Mouse (Mus musculus) heart, embryonic 12.5 days (tissue): ENCODE results near the gene Lrrfip2. TPM values are rescaled to one million over a fixed set of nuclear protein-coding genes. Genes with fewer than 3 reads are reported as not detected.
A peak's percentile ranks its signal among the peaks of the same experiment; 100 is the strongest.

Source experiments
- ATAC-seq: fragments of 200-750 bp; cut with Nextera tagmentation; 2 replicates; pipeline ENCODE4 v1.8.0; 2017; ENCODE audit warnings: moderate TSS enrichment, moderate library complexity; ENCODE audit not compliant: insufficient number of reproducible peaks, low FRiP score
- H3K27ac ChIP-seq: fragments of 300-500 bp; sonication (generic); 2 replicates; pipeline ENCODE4 v1.5.1; 2016; ENCODE audit warnings: mild to moderate bottlenecking, moderate library complexity; ENCODE audit not compliant: poor library complexity, severe bottlenecking
- H3K27me3 ChIP-seq: fragments of 300-500 bp; sonication (generic); replicated peaks from 2 replicates; pipeline ENCODE4 v1.6.1; 2016; ENCODE audit warnings: mild to moderate bottlenecking, moderate library complexity
- H3K36me3 ChIP-seq: fragments of 300-500 bp; sonication (generic); 2 replicates; pipeline ENCODE4 v1.6.1; 2016; ENCODE audit warnings: mild to moderate bottlenecking, moderate library complexity
- H3K4me1 ChIP-seq: fragments of 300-500 bp; sonication (generic); replicated peaks from 2 replicates; pipeline ENCODE4 v1.6.1; 2016; ENCODE audit warnings: mild to moderate bottlenecking
- H3K4me2 ChIP-seq: fragments of 300-500 bp; sonication (generic); 2 replicates; pipeline ENCODE4 v1.6.1; 2016; ENCODE audit warnings: mild to moderate bottlenecking, moderate library complexity
- H3K4me3 ChIP-seq: fragments of 300-500 bp; sonication (generic); 2 replicates; pipeline ENCODE4 v1.5.1; 2016; ENCODE audit warnings: mild to moderate bottlenecking
- H3K9ac ChIP-seq: fragments of 300-500 bp; sonication (generic); 2 replicates; pipeline ENCODE4 v1.6.1; 2016; ENCODE audit warnings: mild to moderate bottlenecking, moderate library complexity
- H3K9me3 ChIP-seq: fragments of 300-500 bp; sonication (generic); replicated peaks from 2 replicates; pipeline ENCODE4 v1.6.1; 2016; ENCODE audit warnings: mild to moderate bottlenecking, moderate library complexity
- WGBS: fragments of 180-500 bp; shearing (Covaris S2); methylation state at CpG from one replicate; pipeline ENCODE4 v1.1.7; 2016; 5-methylcytosine and 5-hydroxymethylcytosine counted together
- polyA plus RNA-seq: library from polyadenylated mRNA; unstranded; fragments of >200 nt; fragmentation: Nextera tagmentation; extraction: Ambion mirVana; gene quantifications from 2 replicates; pipeline ENCODE4 v1.2.1, GENCODE M21; 2016

The Lrrfip2 gene
- polyA plus RNA-seq, 1 experiment from 2014 or later: 65.8 TPM

- peaks cover 19% of the 10 kb centered on the region for H3K36me3 ChIP-seq
- no peak for ATAC-seq
- H3K4me2 ChIP-seq: no peak overlapping the region
- H3K4me1 ChIP-seq: peaks cover 7% of the 10 kb centered on the region
- H3K27ac ChIP-seq: no peak overlapping the region
- H3K4me3 ChIP-seq: no peak overlapping the region
- H3K27me3 ChIP-seq: no peaks in the 10 kb centered on the region
- 80% methylated on average over 14 of the region's 14 CpGs for WGBS
- H3K9me3 ChIP-seq: 0 out of 2 replicates have a peak, but pooled peaks cover 2% of the 10 kb centered on the region
- H3K9ac ChIP-seq: no peak overlapping the region
Observed at GRCm38 (mm10) chr9:111161213-111161612, 43.8 kb downstream of the Lrrfip2 start.

- Histone ChIP-seq H3K27ac (0 out of 2 replicates have a peak overlapping the region, but pooled peaks have one; percentile 27), H3K36me3 (peaks cover 15% of the 10 kb centered on the region), H3K27me3 (no peaks in the 10 kb centered on the region), H3K4me3 (no peak overlapping the region), H3K9me3 (0 out of 2 replicates have a peak, but pooled peaks cover 2% of the 10 kb centered on the region), H3K4me2 (no peak overlapping the region), H3K4me1 (peaks cover 6% of the 10 kb centered on the region), H3K9ac (no peak overlapping the region)
- no peak for ATAC-seq
- 30% methylated on average over 4 of the region's 4 CpGs for WGBS
Observed at GRCm38 (mm10) chr9:111166612-111167011, 49.2 kb downstream of the Lrrfip2 start.

GRCm38 (mm10) chr9:111170430-111170829 is 53.0 kb downstream of the Lrrfip2 start:
- Histone ChIP-seq H3K27ac (no peak overlapping the region), H3K9ac (no peak overlapping the region), H3K4me2 (no peak overlapping the region), H3K4me1 (peaks cover 15% of the 10 kb centered on the region), H3K4me3 (no peak overlapping the region), H3K27me3 (no peaks in the 10 kb centered on the region), H3K9me3 (no peaks in the 10 kb centered on the region), H3K36me3 (peaks cover 4% of the 10 kb centered on the region)
- no peak for ATAC-seq
- 47% methylated on average over 3 of the region's 3 CpGs for WGBS

- no peak overlapping the region for H3K27ac ChIP-seq
- H3K4me3 ChIP-seq: no peak overlapping the region
- H3K27me3 ChIP-seq: no peaks in the 10 kb centered on the region
- WGBS: 57% methylated on average over 5 of the region's 5 CpGs
- no peak overlapping the region for H3K4me2 ChIP-seq
- no peak overlapping the region for H3K9ac ChIP-seq
- H3K9me3 ChIP-seq: no peaks in the 10 kb centered on the region
- ATAC-seq: no peak
- H3K36me3 ChIP-seq: peaks cover 11% of the 10 kb centered on the region
- H3K4me1 ChIP-seq: peaks cover 8% of the 10 kb centered on the region
Observed at GRCm38 (mm10) chr9:111174071-111174470, 56.7 kb downstream of the Lrrfip2 start.

- no peaks in the 10 kb centered on the region for H3K27me3 ChIP-seq
- WGBS: 80% methylated on average over 5 of the region's 5 CpGs
- H3K9ac ChIP-seq: no peak overlapping the region
- no peaks in the 10 kb centered on the region for H3K9me3 ChIP-seq
- no peak for ATAC-seq
- no peak overlapping the region for H3K27ac ChIP-seq
- no peak overlapping the region for H3K4me2 ChIP-seq
- peaks cover 14% of the 10 kb centered on the region for H3K4me1 ChIP-seq
- H3K4me3 ChIP-seq: no peak overlapping the region
- peaks cover 19% of the 10 kb centered on the region for H3K36me3 ChIP-seq
Observed at GRCm38 (mm10) chr9:111178971-111179370, 61.6 kb downstream of the Lrrfip2 start.

- peaks cover 12% of the 10 kb centered on the region for H3K4me1 ChIP-seq
- H3K27ac ChIP-seq: no peak overlapping the region
- H3K4me2 ChIP-seq: no peak overlapping the region
- no peaks in the 10 kb centered on the region for H3K9me3 ChIP-seq
- 50% methylated on average over 3 of the region's 3 CpGs for WGBS
- no peak overlapping the region for H3K9ac ChIP-seq
- peaks cover 20% of the 10 kb centered on the region for H3K36me3 ChIP-seq
- H3K4me3 ChIP-seq: no peak overlapping the region
- no peak for ATAC-seq
- no peaks in the 10 kb centered on the region for H3K27me3 ChIP-seq
Observed at GRCm38 (mm10) chr9:111182176-111182575, 64.8 kb downstream of the Lrrfip2 start.

- no peak overlapping the region for H3K27ac ChIP-seq
- ATAC-seq: no peak
- no peaks in the 10 kb centered on the region for H3K9me3 ChIP-seq
- H3K4me2 ChIP-seq: no peak overlapping the region
- no peak overlapping the region for H3K9ac ChIP-seq
- peaks cover 25% of the 10 kb centered on the region for H3K36me3 ChIP-seq
- no peak overlapping the region for H3K4me3 ChIP-seq
- peaks cover 12% of the 10 kb centered on the region for H3K4me1 ChIP-seq
- WGBS: 76% methylated on average over 4 of the region's 4 CpGs
- no peaks in the 10 kb centered on the region for H3K27me3 ChIP-seq
Observed at GRCm38 (mm10) chr9:111184929-111185328, 67.5 kb downstream of the Lrrfip2 start.

- WGBS: 88% methylated on average over 6 of the region's 6 CpGs
- no peak for ATAC-seq
- H3K27ac ChIP-seq: no peak overlapping the region
Observed at GRCm38 (mm10) chr9:111186861-111187260, 69.5 kb downstream of the Lrrfip2 start.

GRCm38 (mm10) chr9:111188731-111189130 is 71.3 kb downstream of the Lrrfip2 start:
- no peaks in the 10 kb centered on the region for H3K27me3 ChIP-seq
- no peak overlapping the region for H3K4me2 ChIP-seq
- WGBS: 71% methylated on average over 7 of the region's 7 CpGs
- ATAC-seq: no peak
- H3K4me1 ChIP-seq: peaks cover under 1% of the 10 kb centered on the region; the same call in 1 of the 2 replicates
- no peaks in the 10 kb centered on the region for H3K9me3 ChIP-seq
- no peak overlapping the region for H3K4me3 ChIP-seq
- no peak overlapping the region for H3K9ac ChIP-seq
- H3K27ac ChIP-seq: no peak overlapping the region
- peaks cover 53% of the 10 kb centered on the region for H3K36me3 ChIP-seq

More at GRCm38 (mm10) chr9:111186861-111187260, 69.5 kb downstream of the Lrrfip2 start:
- Histone ChIP-seq H3K27me3 (no peaks in the 10 kb centered on the region), H3K4me3 (no peak overlapping the region), H3K9ac (no peak overlapping the region), H3K36me3 (peaks cover 41% of the 10 kb centered on the region), H3K4me1 (peaks cover 12% of the 10 kb centered on the region), H3K4me2 (no peak overlapping the region), H3K9me3 (no peaks in the 10 kb centered on the region)

- Histone ChIP-seq H3K4me3 (no peak overlapping the region), H3K27ac (no peak overlapping the region), H3K9me3 (no peaks in the 10 kb centered on the region), H3K36me3 (peaks cover 53% of the 10 kb centered on the region), H3K4me2 (no peak overlapping the region), H3K27me3 (no peaks in the 10 kb centered on the region), H3K4me1 (peaks cover 10% of the 10 kb centered on the region), H3K9ac (no peak overlapping the region)
- ATAC-seq: no peak
- 92% methylated on average over 2 of the region's 2 CpGs for WGBS
Observed at GRCm38 (mm10) chr9:111193211-111193610, 75.8 kb downstream of the Lrrfip2 start.

- ATAC-seq: no peak
- H3K4me1 ChIP-seq: peaks cover 11% of the 10 kb centered on the region
- H3K36me3 ChIP-seq: peaks cover 34% of the 10 kb centered on the region
- 88% methylated on average over 3 of the region's 3 CpGs for WGBS
- H3K9me3 ChIP-seq: no peaks in the 10 kb centered on the region
- H3K4me3 ChIP-seq: no peak overlapping the region
- H3K4me2 ChIP-seq: no peak overlapping the region
- H3K9ac ChIP-seq: no peak overlapping the region
- H3K27me3 ChIP-seq: no peaks in the 10 kb centered on the region
- H3K27ac ChIP-seq: no peak overlapping the region
Observed at GRCm38 (mm10) chr9:111197116-111197515, 79.7 kb downstream of the Lrrfip2 start.

- H3K4me1 ChIP-seq: peaks cover 11% of the 10 kb centered on the region
- H3K27me3 ChIP-seq: no peaks in the 10 kb centered on the region
- H3K4me2 ChIP-seq: no peak overlapping the region
- H3K36me3 ChIP-seq: peaks cover 38% of the 10 kb centered on the region
- H3K9me3 ChIP-seq: no peaks in the 10 kb centered on the region
- H3K27ac ChIP-seq: no peak overlapping the region; the same call in 1 of the 2 replicates
- no peak overlapping the region for H3K9ac ChIP-seq
- no peak for ATAC-seq
- H3K4me3 ChIP-seq: no peak overlapping the region
- 89% methylated on average over 4 of the region's 4 CpGs for WGBS
Observed at GRCm38 (mm10) chr9:111197712-111198111, 80.3 kb downstream of the Lrrfip2 start.
